In the genomic region with DNA sequence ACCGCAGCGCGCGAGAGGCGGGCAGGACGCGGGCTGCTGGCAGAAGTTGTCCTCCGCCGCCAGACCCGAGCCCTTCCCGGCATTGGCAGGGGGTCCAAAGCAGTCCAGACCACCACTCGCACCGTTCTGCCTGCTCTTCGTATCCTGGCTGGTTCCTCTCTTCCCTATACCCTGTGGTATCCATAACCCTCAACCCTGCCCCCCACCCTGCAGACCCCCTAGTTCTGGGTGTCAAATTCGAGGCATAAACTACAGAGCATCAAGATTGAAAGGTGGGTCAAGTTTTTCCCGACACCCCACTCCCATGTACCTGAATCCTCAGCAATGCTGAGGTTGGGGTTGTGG, we compare ENCODE assay signal across 10 mouse cellular contexts. TPM values are rescaled to one million over a fixed set of nuclear protein-coding genes. Genes with fewer than 3 reads are reported as not detected.
DNase-seq lines count a peak whose midpoint lies in the region; ATAC-seq lines count a peak whose summit lies in the region.
"Had no signal": no experiment of that assay in that cellular context is flagged by ENCODE, and none has a peak within 500 bp of the region (broad histone marks: within the 10 kb centered on the region; RNA-seq: fewer than 3 reads in every experiment).

No protein-coding gene starts in this region.

- peak overlapping the region; percentile 78 for H3K4me2 ChIP-seq in forebrain, embryonic 13.5 days
- peak overlapping the region; percentile 61 for H3K4me2 ChIP-seq in limb, embryonic 12.5 days
- peak overlapping the region; percentile 73 for H3K4me2 ChIP-seq in neural tube, embryonic 15.5 days

- H3K27ac ChIP-seq in forebrain, embryonic 13.5 days, result no peak overlapping the region
- H3K27ac ChIP-seq in limb, embryonic 12.5 days, result no peak overlapping the region
- H3K27ac ChIP-seq in neural tube, embryonic 15.5 days (replicated peaks), result 0 out of 2 replicates have a peak overlapping the region, but pooled peaks have one; percentile 42

- intact Hi-C loops in left cerebral cortex, postnatal 4 days (cut with DNase I), result no loop called here
- intact Hi-C loops in left cerebral cortex, postnatal 14 days (cut with DNase I), result no loop called here

- H3K27me3 ChIP-seq in forebrain, embryonic 13.5 days, result peaks cover 41% of the 10 kb centered on the region
- peaks cover 67% of the 10 kb centered on the region for H3K27me3 ChIP-seq in limb, embryonic 12.5 days
- peaks cover 40% of the 10 kb centered on the region for H3K27me3 ChIP-seq in neural tube, embryonic 15.5 days (replicated peaks)

- peak overlapping the region; percentile 70 for H3K9ac ChIP-seq in forebrain, embryonic 13.5 days
- no peak overlapping the region for H3K9ac ChIP-seq in limb, embryonic 12.5 days (replicated peaks)
- peak overlapping the region; percentile 76 for H3K9ac ChIP-seq in neural tube, embryonic 15.5 days (replicated peaks)

- WGBS in forebrain, embryonic 13.5 days, result 2% methylated on average over 16 of the region's 16 CpGs
- 1% methylated on average over 16 of the region's 16 CpGs for WGBS in limb, embryonic 12.5 days
- WGBS in neural tube, embryonic 15.5 days, result 1% methylated on average over 16 of the region's 16 CpGs

- H3K36me3 ChIP-seq in forebrain, embryonic 13.5 days (ENCODE audit: poor library complexity, severe bottlenecking), result no peaks in the 10 kb centered on the region
- no peaks in the 10 kb centered on the region for H3K36me3 ChIP-seq in limb, embryonic 12.5 days
- H3K36me3 ChIP-seq in neural tube, embryonic 15.5 days, result 0 out of 2 replicates have a peak, but pooled peaks cover 6% of the 10 kb centered on the region

- peak; percentile 61 for ATAC-seq in forebrain, embryonic 13.5 days
- no peak for ATAC-seq in limb, embryonic 12.5 days (ENCODE audit: insufficient number of reproducible peaks, insufficient read depth, low FRiP score, low TSS enrichment, low read depth)
- peak; percentile 35; the same call in 1 of the 2 replicates for ATAC-seq in neural tube, embryonic 15.5 days (ENCODE audit: low FRiP score)
- no peak for ATAC-seq in granulocyte monocyte progenitor cell, adult 5-6 weeks (replicated peaks; ENCODE audit: poor library complexity, severe bottlenecking)

- DNase-seq in left cerebral cortex, postnatal 4 days, result peak; percentile 26
- no peak for DNase-seq in left cerebral cortex, postnatal 14 days (ENCODE audit: low spot score in 2 of 2)
- DNase-seq in right cerebral cortex, adult 18-20 months, result no peak
- no peak for DNase-seq in left cerebral cortex, adult 11 months (ENCODE audit: low spot score)
- DNase-seq: lung, adult 2 months; spleen, adult 18-20 months had no signal

- H3K4me1 ChIP-seq in forebrain, embryonic 13.5 days, result peaks cover 9% of the 10 kb centered on the region; the same call in 1 of the 2 replicates
- peaks cover 7% of the 10 kb centered on the region; the same call in 1 of the 2 replicates for H3K4me1 ChIP-seq in limb, embryonic 12.5 days (replicated peaks)
- H3K4me1 ChIP-seq in neural tube, embryonic 15.5 days, result peaks cover 18% of the 10 kb centered on the region

- H3K4me3 ChIP-seq in forebrain, embryonic 13.5 days, result peak overlapping the region; percentile 58
- peak overlapping the region; percentile 33 for H3K4me3 ChIP-seq in limb, embryonic 12.5 days (replicated peaks)
- H3K4me3 ChIP-seq in neural tube, embryonic 15.5 days (replicated peaks), result peak overlapping the region; percentile 73

- H3K9me3 ChIP-seq in forebrain, embryonic 13.5 days (replicated peaks), result no peaks in the 10 kb centered on the region
- H3K9me3 ChIP-seq in limb, embryonic 12.5 days, result no peaks in the 10 kb centered on the region
- no peaks in the 10 kb centered on the region for H3K9me3 ChIP-seq in neural tube, embryonic 15.5 days (replicated peaks)

RNA-seq across cellular contexts. Expression of gene Ccdc92b, which starts 0.5 kb away (rescaled TPM):
- total RNA-seq in left cerebral cortex, postnatal 4 days (2021), result 10 to 100 TPM; 16.2 to 17.5 TPM
- total RNA-seq in left cerebral cortex, postnatal 14 days (2021), result 10 to 100 TPM; 23.1 to 23.4 TPM
- 1.1 TPM in 2 replicates for polyA plus RNA-seq in forebrain, embryonic 13.5 days (2015; fragmentation: Nextera tagmentation; extraction: Ambion mirVana)
- 0.58 and 0.84 TPM in 2 replicates for polyA plus RNA-seq in limb, embryonic 12.5 days (2016; fragmentation: Nextera tagmentation; extraction: Ambion mirVana)
- polyA plus RNA-seq in neural tube, embryonic 15.5 days (2015; fragmentation: Nextera tagmentation; extraction: Ambion mirVana), result 2.4 and 3.6 TPM in 2 replicates
- total RNA-seq in granulocyte monocyte progenitor cell, adult 5-6 weeks (2014; fragmentation: Nextera tagmentation), result not detected in 2 replicates
- total RNA-seq in granulocyte monocyte progenitor cell, adult 5-6 weeks (2017), result not detected in 2 replicates

RNA-seq across cellular contexts. Expression of gene Rap1gap2, which starts 9.2 kb away (rescaled TPM):
- 10 to 100 TPM; 77.8 to 87.8 TPM for total RNA-seq in left cerebral cortex, postnatal 4 days (2021)
- 100 to 1,000 TPM; 179 to 181 TPM for total RNA-seq in left cerebral cortex, postnatal 14 days (2021)
- 4.0 and 6.2 TPM in 2 replicates for polyA plus RNA-seq in forebrain, embryonic 13.5 days (2015; fragmentation: Nextera tagmentation; extraction: Ambion mirVana)
- 1.1 TPM in 2 replicates for polyA plus RNA-seq in limb, embryonic 12.5 days (2016; fragmentation: Nextera tagmentation; extraction: Ambion mirVana)
- polyA plus RNA-seq in neural tube, embryonic 15.5 days (2015; fragmentation: Nextera tagmentation; extraction: Ambion mirVana), result 13.1 and 13.7 TPM in 2 replicates
- total RNA-seq in granulocyte monocyte progenitor cell, adult 5-6 weeks (2014; fragmentation: Nextera tagmentation), result 1.1 and 3.2 TPM in 2 replicates
- 0.78 and 0.82 TPM in 2 replicates for total RNA-seq in granulocyte monocyte progenitor cell, adult 5-6 weeks (2017)

RNA-seq across cellular contexts. Expression of gene Cluh, which starts 29.4 kb away (rescaled TPM):
- total RNA-seq in left cerebral cortex, postnatal 4 days (2021), result 10 to 100 TPM; 45.8 to 47.9 TPM
- total RNA-seq in left cerebral cortex, postnatal 14 days (2021), result 10 to 100 TPM; 61.5 to 62.1 TPM
- 9.3 and 11.8 TPM in 2 replicates for polyA plus RNA-seq in forebrain, embryonic 13.5 days (2015; fragmentation: Nextera tagmentation; extraction: Ambion mirVana)
- polyA plus RNA-seq in limb, embryonic 12.5 days (2016; fragmentation: Nextera tagmentation; extraction: Ambion mirVana), result 22.5 and 25.7 TPM in 2 replicates
- polyA plus RNA-seq in neural tube, embryonic 15.5 days (2015; fragmentation: Nextera tagmentation; extraction: Ambion mirVana), result 18.9 and 22.4 TPM in 2 replicates
- total RNA-seq in granulocyte monocyte progenitor cell, adult 5-6 weeks (2014; fragmentation: Nextera tagmentation), result 63.8 and 74.4 TPM in 2 replicates
- total RNA-seq in granulocyte monocyte progenitor cell, adult 5-6 weeks (2017), result 32.1 and 35.3 TPM in 2 replicates

Comparison
In these comparisons a context has a peak if more than half of its experiments do, and no peak if none do; other contexts are left out.
1. ATAC-seq: peak in forebrain, embryonic 13.5 days (single experiment) and neural tube, embryonic 15.5 days (single experiment); none in limb, embryonic 12.5 days (single experiment) and granulocyte monocyte progenitor cell, adult 5-6 weeks (single experiment).
2. RNA of gene Ccdc92b, which starts 0.5 kb away (total RNA-seq): 23.1 to 23.4 TPM in left cerebral cortex, postnatal 14 days and 16.2 to 17.5 TPM in left cerebral cortex, postnatal 4 days; not detected in granulocyte monocyte progenitor cell, adult 5-6 weeks; every median in the first group is over 10 times any median in the second.
3. RNA of gene Rap1gap2, which starts 9.2 kb away (total RNA-seq): 179 to 181 TPM in left cerebral cortex, postnatal 14 days and 77.8 to 87.8 TPM in left cerebral cortex, postnatal 4 days; 0.78 to 3.2 TPM in granulocyte monocyte progenitor cell, adult 5-6 weeks; every median in the first group is over 10 times any median in the second.
4. Peak in every context shown above with its lines, with median percentiles within 50 percentile points of each other: H3K4me2 ChIP-seq and H3K4me3 ChIP-seq.